Mouse (Mus musculus) frontal cortex, postnatal 10 days (tissue): ENCODE results near the gene Epm2a.
A peak's percentile ranks its signal among the peaks of the same experiment; 100 is the strongest.
"Not testable (repeated sequence)": the region's sequence is repeated elsewhere in the genome, so short reads cannot be mapped to it uniquely, and the experiment has no call there.

Source experiments
- DNase-seq, 2 experiments: peaks; one replicate each; pipeline ENCODE4 v3.0.0; 2022; ENCODE audit warnings: low spot score in 2 of 2, mixed read lengths in 1 of 2

The Epm2a gene

GRCm38 (mm10) chr10:11343205-11344141 is at the start of gene Epm2a:
Gene Epm2a, plus strand, starts transcription at chr10:11343404.
- DNase-seq: peak; percentile 52 to 78

GRCm38 (mm10) chr10:11298418-11298817 is 44.8 kb upstream of the Epm2a start:
- no peak for DNase-seq

GRCm38 (mm10) chr10:11305365-11306053 is 37.7 kb upstream of the Epm2a start:
- no peak for DNase-seq

DNA sequence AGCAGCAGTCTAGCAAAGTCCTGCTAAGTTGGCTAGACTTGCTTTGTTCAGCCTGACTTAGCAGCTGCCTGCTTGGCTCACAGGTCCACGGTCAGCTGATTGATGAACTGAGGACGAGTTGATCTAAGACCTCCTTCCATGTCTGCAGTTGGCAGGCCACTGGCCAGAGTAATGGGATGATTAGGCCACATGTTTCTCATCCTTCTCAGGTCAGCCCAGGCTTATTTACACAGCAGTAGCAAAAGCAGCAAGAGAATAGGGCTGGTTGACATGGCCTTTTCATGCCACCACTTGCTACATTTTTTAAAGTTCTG is 37.2 kb upstream of the Epm2a start:
- no peak for DNase-seq

GRCm38 (mm10) chr10:11309866-11310265 is 33.3 kb upstream of the Epm2a start:
- DNase-seq: no peak

GRCm38 (mm10) chr10:11310481-11310880 is 32.7 kb upstream of the Epm2a start:
- no peak for DNase-seq

GRCm38 (mm10) chr10:11317856-11318454 is 25.2 kb upstream of the Epm2a start:
- not testable (repeated sequence) for DNase-seq

GRCm38 (mm10) chr10:11319446-11319970 is 23.7 kb upstream of the Epm2a start:
- DNase-seq: no peak

GRCm38 (mm10) chr10:11322316-11322715 is 20.9 kb upstream of the Epm2a start:
- no peak for DNase-seq

DNA sequence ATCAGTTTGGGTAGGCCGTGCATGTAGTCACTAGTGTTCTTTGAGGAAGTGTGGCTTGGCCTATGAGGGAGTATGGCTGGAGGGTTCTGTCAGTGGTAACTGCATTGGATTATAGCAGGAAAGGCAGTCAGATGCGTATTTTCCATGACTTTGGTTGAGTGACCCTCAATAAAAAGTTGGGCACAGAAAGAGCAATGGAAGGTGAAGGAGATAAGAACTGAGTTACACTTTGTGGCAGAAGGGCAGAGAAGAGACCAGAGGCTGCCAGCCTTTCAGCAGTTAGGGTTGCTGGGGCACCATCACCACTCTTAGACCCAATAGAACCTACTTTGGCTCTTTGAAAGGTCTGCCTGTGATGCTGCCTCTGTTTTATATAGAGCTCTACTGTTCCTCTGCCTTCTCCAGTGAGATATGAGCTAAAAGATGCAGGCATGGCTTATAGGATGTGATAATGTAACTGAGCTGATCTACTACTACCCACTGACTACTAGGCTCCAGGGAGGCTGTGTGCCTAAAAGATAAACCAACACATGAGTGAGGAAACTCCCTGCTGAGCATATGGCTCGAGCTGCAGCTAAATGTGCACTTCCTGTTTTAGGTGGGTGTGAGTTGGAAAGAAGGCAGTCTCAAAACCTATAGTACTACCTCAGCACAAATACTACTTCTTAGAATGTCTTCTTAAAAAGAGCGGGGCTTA is 19.9 kb upstream of the Epm2a start:
- DNase-seq: no peak

- no peak for DNase-seq
Measured at GRCm38 (mm10) chr10:11326526-11326925, 16.7 kb upstream of the Epm2a start.

DNA sequence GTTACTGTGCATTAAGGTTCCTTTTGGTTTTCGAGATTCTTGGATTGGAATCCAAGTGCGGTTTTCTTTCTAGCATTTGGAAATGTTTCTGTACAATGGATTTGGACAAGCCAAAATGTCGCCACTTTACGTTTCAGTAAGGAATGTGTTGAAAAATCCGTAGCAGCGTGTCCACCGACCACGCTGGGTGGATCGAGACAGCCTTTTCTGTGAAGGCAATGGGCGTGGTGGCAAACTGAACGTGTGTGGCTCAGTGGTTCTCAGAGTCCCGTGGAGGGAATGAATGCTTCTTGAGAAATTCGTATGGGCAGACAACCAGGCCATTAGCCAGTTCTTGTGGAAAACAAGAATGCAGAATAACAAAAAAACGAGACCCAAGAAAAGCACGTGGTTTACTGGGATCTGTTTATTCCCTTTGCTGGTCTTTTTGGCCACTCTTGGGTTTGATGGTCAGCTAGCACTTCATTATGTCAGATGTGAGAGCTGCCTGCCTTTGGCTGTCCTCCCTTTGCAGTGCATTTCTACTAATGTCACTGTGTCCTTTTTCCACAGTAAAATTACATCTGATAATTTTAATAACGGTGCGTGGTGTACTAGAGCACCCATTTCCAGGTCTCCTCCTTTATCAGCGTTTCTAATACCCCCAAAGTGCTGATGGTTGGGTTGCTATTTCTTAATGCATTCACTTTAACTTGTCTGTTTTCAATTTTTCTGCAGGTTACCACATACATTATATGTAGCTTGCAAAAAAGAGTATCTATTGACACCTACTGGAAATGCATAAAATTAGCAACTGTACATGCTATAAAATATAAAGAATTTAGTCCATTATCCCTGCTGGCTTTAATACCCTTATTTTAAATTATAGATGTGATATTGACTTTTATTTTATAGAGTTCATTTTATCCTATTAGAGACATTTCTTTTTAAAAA is 1.6 kb downstream of the Epm2a start:
- DNase-seq: no peak

- DNase-seq: not testable (repeated sequence)
Measured at GRCm38 (mm10) chr10:11350243-11350974, 7.2 kb downstream of the Epm2a start.

GRCm38 (mm10) chr10:11354609-11355008 is 11.4 kb downstream of the Epm2a start:
- no peak for DNase-seq

GRCm38 (mm10) chr10:11361985-11362692 is 18.9 kb downstream of the Epm2a start:
- no peak for DNase-seq

GRCm38 (mm10) chr10:11362896-11363487 is 19.8 kb downstream of the Epm2a start:
- DNase-seq: no peak

- DNase-seq: no peak
Measured at GRCm38 (mm10) chr10:11381302-11381701, 38.1 kb downstream of the Epm2a start.

GRCm38 (mm10) chr10:11410926-11411325 is 67.7 kb downstream of the Epm2a start:
- no peak for DNase-seq

GRCm38 (mm10) chr10:11420071-11420470 is 76.9 kb downstream of the Epm2a start:
- DNase-seq: no peak
